Mouse (Mus musculus) CD4-positive, CD25-positive, alpha-beta regulatory T cell, adult 9 weeks (primary cell): ENCODE measurements around the gene Paqr4. TPM values are rescaled to one million over a fixed set of nuclear protein-coding genes. Genes with fewer than 3 reads are reported as not detected.

Experiments
- polyA plus RNA-seq: library from polyadenylated mRNA; unstranded; fragments of 100-300 nt; shearing (Covaris generic); gene quantifications from one replicate; pipeline ENCODE4 v1.2.1, GENCODE M21; 2017

Gene Paqr4
- 4.5 TPM for polyA plus RNA-seq

GRCm38 (mm10) chr17:23740598-23741021 is at the start of gene Paqr4:
Gene Paqr4 (minus strand): TSS chr17:23740867.

DNA sequence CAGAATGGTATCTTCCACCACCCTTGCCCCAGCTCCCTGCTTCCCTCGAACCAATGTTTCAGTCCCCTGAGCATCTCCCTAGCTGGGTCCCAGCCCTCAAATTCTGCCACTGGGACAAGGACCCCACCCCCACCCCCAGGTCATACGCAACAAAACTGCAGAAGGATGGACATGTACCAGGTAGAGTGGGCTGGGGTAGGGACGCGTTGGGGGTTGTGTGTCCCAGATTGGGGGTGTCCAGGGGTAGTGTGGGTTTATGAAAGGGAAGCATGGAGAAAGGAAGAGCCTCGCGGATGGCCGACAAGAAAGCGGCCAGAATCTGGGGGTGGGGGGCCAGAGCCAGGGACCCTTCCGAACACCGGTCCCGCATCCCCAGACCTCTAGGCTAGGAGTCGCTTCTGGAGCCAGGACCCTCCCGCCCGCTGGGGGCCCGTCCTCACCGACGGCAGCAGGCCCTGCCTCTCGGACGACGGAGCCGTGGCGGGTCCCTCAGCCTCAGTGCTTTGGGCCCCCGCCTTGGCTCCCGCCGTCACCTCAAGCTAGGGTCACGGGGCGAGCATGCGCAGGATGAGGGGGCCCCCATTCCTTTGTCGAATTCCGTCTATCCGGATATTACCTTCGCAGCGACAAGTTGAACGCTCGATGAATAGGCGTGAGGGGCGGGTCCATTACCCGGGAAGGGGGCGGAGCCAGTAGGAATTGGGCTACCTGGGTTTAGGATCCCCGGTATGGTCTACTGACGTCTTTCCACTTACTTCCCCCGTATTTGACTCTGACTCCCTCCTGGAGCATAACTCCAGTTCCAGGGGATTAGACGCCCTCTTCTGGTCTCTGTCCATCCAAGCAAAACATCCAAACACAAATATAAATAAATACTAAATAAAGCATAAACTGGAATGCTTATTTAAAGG is 45.1 kb upstream of the Paqr4 start, which contains the start of gene Flywch2:
Gene Flywch2 (minus strand): TSS at position 521 of the 911 bp plus-strand sequence.

DNA sequence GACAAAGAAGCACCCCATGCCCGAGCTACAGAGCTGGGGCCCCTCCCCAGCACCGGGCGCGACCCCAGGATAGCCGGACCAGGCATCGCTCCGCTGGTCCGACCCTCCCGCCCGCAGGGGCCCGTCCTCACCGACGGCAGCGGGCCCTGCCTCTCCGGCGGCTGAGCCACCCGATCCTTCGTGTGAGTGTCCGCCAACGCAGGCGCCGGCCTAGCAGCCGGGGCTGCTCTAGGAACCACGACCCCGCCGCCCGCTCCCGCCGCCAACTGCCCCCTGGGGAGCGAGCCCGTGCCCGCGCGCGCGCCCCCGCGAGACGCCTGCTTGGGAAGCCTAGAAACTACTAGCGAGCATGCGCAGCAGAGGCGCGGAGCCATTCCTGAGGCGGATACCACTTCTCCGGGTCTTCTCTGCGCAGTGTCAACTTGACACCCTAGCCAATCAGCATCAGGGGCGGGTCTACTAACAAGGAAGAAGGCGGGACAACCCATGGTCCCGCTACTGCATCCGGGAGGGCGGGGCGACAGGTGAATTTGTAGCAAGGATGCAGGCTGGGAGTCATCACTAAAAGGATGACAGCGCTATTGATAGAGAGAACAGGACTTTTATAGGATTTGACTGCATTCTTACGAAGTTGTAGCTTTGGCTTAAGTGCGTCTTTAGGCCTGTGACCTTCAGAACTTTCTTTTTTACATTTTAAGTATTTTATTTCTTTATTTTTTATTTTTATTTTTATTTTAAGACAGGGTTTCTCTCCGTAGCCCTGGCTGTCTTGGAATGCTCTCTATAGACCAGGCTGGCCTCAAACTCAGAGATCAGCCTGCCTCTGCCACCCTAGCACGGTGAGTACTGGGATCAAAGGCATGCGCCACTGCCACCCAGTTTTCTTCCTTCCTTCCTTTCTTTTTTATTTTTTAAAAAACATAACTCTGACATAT is 30.9 kb upstream of the Paqr4 start, which contains the start of gene Flywch1:
Gene Flywch1 (minus strand): TSS at position 319 of the 935 bp plus-strand sequence.

DNA sequence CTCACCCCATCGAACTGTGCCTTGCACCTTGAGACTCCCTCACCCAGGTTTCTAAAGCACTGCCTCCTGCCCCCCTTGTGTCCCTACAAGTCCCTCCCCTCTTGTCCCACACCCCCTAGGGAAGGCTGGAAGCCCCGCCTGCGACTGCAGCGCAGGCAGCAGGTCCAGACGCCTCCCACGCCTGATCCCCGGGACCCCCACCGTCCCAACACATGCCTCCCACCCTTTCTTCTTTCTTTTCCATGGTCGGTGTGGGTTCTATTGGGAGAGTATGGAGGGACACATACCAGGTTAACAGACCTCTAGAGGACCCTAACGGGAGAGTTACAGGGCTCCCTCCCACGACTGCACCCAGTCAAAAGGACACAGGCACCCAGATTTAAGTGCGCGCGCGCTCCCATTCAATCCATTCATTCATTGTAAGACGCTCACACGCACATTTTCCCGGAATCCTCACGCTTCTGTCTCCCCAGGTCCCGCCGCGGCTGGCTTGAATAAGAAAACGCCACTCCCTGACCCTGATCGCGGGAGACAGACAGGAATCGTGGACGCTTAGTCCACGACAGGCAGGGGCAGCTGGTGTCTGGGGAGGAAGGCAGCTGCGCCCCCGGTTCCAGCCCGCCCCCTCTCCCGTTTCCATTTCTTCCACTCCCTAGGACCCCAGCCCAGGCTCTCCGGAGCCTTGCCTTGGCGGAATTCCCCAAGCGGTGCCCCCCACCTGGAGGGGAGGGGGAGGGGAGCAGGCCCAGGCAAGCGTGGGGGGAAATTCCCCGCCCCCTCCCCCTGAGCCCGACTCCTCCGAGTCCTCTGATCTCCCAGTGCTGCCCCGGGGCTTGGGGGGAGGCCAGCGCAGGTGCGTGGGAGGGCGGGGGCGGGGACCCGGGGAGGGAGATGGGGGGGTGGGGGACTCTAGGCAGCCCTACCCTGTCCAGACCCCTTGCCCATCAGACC is 4.9 kb upstream of the Paqr4 start, which contains the start of gene Kremen2:
Gene Kremen2 (minus strand): TSS at position 533 of the 951 bp plus-strand sequence.

DNA sequence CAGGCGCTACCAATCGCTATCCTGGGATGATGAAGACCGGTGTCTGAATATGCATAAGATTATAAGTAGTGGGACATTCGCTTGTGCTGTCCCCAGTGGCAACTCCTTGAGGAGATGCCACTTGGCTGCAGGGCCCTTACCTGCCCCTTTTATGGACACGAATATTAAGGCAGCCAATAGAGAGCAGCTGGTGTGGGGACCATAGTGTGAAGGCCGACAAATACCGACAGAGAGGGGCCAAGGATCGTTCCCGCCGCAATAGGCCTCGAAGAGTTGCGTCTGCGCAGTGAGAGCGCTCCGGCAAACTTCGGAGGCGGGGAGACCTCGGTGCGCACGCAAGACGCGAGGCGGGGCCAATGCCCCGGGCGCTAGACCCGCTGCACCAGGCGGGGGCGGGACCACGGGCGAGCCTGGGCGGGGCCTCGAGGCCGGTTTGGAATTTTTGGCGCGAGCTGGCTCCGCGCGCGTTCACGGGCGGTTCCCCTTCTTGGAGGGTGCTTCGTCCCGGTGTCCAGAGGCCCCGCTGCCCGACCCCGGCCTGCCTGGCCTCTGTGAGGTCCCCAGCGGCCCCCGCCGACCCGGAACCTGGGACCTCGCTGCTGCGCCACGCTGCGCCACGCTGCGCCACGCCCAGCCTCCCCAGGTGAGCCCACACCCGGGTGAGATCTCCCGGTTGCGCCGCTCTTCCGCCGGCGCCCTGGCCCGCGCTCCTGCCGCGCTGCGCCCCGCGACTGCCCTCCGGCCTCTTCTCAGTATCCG is 14.5 kb downstream of the Paqr4 start, which contains the start of gene Pkmyt1:
Gene Pkmyt1 (plus strand): TSS at position 338 of the 759 bp plus-strand sequence.

GRCm38 (mm10) chr17:23722376-23723125 is 18.1 kb downstream of the Paqr4 start, which contains the start of gene 1520401A03Rik:
Gene 1520401A03Rik (minus strand): TSS chr17:23722783.

Other genes with a start within 250 kb of the Paqr4 start
- 12.3 TPM for gene Zfp213, start 176.6 kb downstream of the Paqr4 start, polyA plus RNA-seq
- not detected for gene Zfp13, start 141.4 kb downstream of the Paqr4 start, polyA plus RNA-seq
- gene Zscan10, start 140.0 kb downstream of the Paqr4 start, polyA plus RNA-seq, result 4.7 TPM
- 0.40 TPM for gene Mmp25, start 95.6 kb downstream of the Paqr4 start, polyA plus RNA-seq
- gene Bicdl2, start 80.4 kb downstream of the Paqr4 start, polyA plus RNA-seq, result not detected
- gene Hcfc1r1, start 67.3 kb downstream of the Paqr4 start, polyA plus RNA-seq, result 73.0 TPM
- 33.0 TPM for gene Thoc6, start 67.0 kb downstream of the Paqr4 start, polyA plus RNA-seq
- 14.9 TPM for gene Tnfrsf12a, start 63.4 kb downstream of the Paqr4 start, polyA plus RNA-seq
- gene Cldn6, start 61.6 kb downstream of the Paqr4 start, polyA plus RNA-seq, result not detected
- not detected for gene Cldn9, start 56.8 kb downstream of the Paqr4 start, polyA plus RNA-seq
- gene 1520401A03Rik, start 18.1 kb downstream of the Paqr4 start, polyA plus RNA-seq, result not detected
- 15.2 TPM for gene Pkmyt1, start 14.5 kb downstream of the Paqr4 start, polyA plus RNA-seq
- 5.8 TPM for gene Kremen2, start 5.0 kb upstream of the Paqr4 start, polyA plus RNA-seq
- 17.1 TPM for gene Flywch1, start 30.7 kb upstream of the Paqr4 start, polyA plus RNA-seq
- 5.2 TPM for gene Flywch2, start 45.2 kb upstream of the Paqr4 start, polyA plus RNA-seq
- gene Srrm2, start 49.7 kb upstream of the Paqr4 start, polyA plus RNA-seq, result 338 TPM
- gene Elob, start 88.3 kb upstream of the Paqr4 start, polyA plus RNA-seq, result 746 TPM
- gene Prss33, start 95.2 kb upstream of the Paqr4 start, polyA plus RNA-seq, result 1.2 TPM
- not detected for gene Prss32, start 103.0 kb upstream of the Paqr4 start, polyA plus RNA-seq
- 5.4 TPM for gene Prss41, start 103.3 kb upstream of the Paqr4 start, polyA plus RNA-seq
- gene Prss21, start 127.2 kb upstream of the Paqr4 start, polyA plus RNA-seq, result not detected
- not detected for gene Dcpp1, start 140.0 kb upstream of the Paqr4 start, polyA plus RNA-seq
- gene Dcpp2, start 140.0 kb upstream of the Paqr4 start, polyA plus RNA-seq, result not detected
- gene Dcpp3, start 176.6 kb upstream of the Paqr4 start, polyA plus RNA-seq, result not detected
- not detected for gene Sbp, start 200.8 kb upstream of the Paqr4 start, polyA plus RNA-seq
- gene Sbpl, start 214.4 kb upstream of the Paqr4 start, polyA plus RNA-seq, result not detected
- 0.25 TPM for gene Prss30, start 239.7 kb upstream of the Paqr4 start, polyA plus RNA-seq